In genomic region chr13:43614667-43615066, GRCm38 (mm10) we compare ENCODE assay signal across 13 mouse cellular contexts. TPM values are rescaled to one million over a fixed set of nuclear protein-coding genes. Genes with fewer than 3 reads are reported as not detected.
DNase-seq lines count a peak whose midpoint lies in the region; ATAC-seq and TF ChIP-seq lines count a peak whose summit lies in the region.
"Had no signal": no experiment of that assay in that cellular context is flagged by ENCODE, and none has a peak within 500 bp of the region (broad histone marks: within the 10 kb centered on the region; RNA-seq: fewer than 3 reads in every experiment).

No protein-coding gene starts in this region.

- H3K4me2 ChIP-seq in hindbrain, embryonic 12.5 days (replicated peaks) = peak overlapping the region; percentile 83; the same call in 1 of the 2 replicates
- H3K4me2 ChIP-seq in hindbrain, embryonic 16.5 days (ENCODE audit: low read length) = no peak overlapping the region; the same call in 1 of the 2 replicates
- H3K4me2 ChIP-seq in hindbrain, embryonic 15.5 days = peak overlapping the region; percentile 77

- no peak for TF ChIP-seq CTCF in testis, adult 2 months (IDR thresholded peaks at IDR 0.05; ENCODE audit: control insufficient read depth, insufficient read depth, insufficient replicate concordance, low read depth, low read length)
- TF ChIP-seq CTCF in kidney, adult 2 months (conservative IDR thresholded peaks at IDR 0.05; ENCODE audit: insufficient read depth, insufficient read length, low read depth, low read length) = no peak

- H3K9me3 ChIP-seq in hindbrain, embryonic 12.5 days (replicated peaks) = no peaks in the 10 kb centered on the region
- H3K9me3 ChIP-seq in hindbrain, embryonic 16.5 days (ENCODE audit: control insufficient read depth, low read length) = no peaks in the 10 kb centered on the region
- no peaks in the 10 kb centered on the region for H3K9me3 ChIP-seq in hindbrain, embryonic 15.5 days
- H3K9me3 ChIP-seq: limb, embryonic 13.5 days had no signal

- no peak overlapping the region for H3K9ac ChIP-seq in hindbrain, embryonic 12.5 days
- no peak overlapping the region for H3K9ac ChIP-seq in hindbrain, embryonic 16.5 days (ENCODE audit: low read depth, low read length)
- no peak overlapping the region for H3K9ac ChIP-seq in hindbrain, embryonic 15.5 days

- no peak for DNase-seq in testis, postnatal 10 days (ENCODE audit: low spot score)
- DNase-seq in urinary bladder, postnatal 4 days (ENCODE audit: low spot score in 2 of 2) = no peak
- DNase-seq in spleen, postnatal 4 days (ENCODE audit: low spot score in 2 of 2) = no peak
- DNase-seq in kidney, adult 2 months = no peak
- DNase-seq: heart, adult 2 months; kidney, postnatal 10 days; lung, postnatal 14 days had no signal

- TF ChIP-seq POLR2A in testis, adult 2 months (IDR thresholded peaks at IDR 0.05; ENCODE audit: control insufficient read depth, low read depth, low read length) = no peak
- TF ChIP-seq POLR2A in kidney, adult 2 months (IDR thresholded peaks at IDR 0.05; ENCODE audit: low read depth, low read length) = no peak

- H3K27me3 ChIP-seq in hindbrain, embryonic 12.5 days = no peaks in the 10 kb centered on the region
- H3K27me3 ChIP-seq in hindbrain, embryonic 16.5 days (replicated peaks; ENCODE audit: control insufficient read depth, insufficient read depth, low read length) = no peaks in the 10 kb centered on the region
- H3K27me3 ChIP-seq in testis, adult 2 months (ENCODE audit: control insufficient read depth, insufficient read depth, low read length) = no peaks in the 10 kb centered on the region
- H3K27me3 ChIP-seq in hindbrain, embryonic 15.5 days = no peaks in the 10 kb centered on the region
- no peaks in the 10 kb centered on the region; the same call in 1 of the 2 replicates for H3K27me3 ChIP-seq in kidney, adult 2 months (replicated peaks; ENCODE audit: control insufficient read depth, insufficient read depth, low read length)
- H3K27me3 ChIP-seq: limb, embryonic 13.5 days had no signal

- H3K4me1 ChIP-seq in hindbrain, embryonic 12.5 days = peaks cover 19% of the 10 kb centered on the region
- peaks cover 18% of the 10 kb centered on the region for H3K4me1 ChIP-seq in hindbrain, embryonic 16.5 days (ENCODE audit: control insufficient read depth, insufficient read depth, low read depth, low read length)
- peaks cover 15% of the 10 kb centered on the region for H3K4me1 ChIP-seq in testis, adult 2 months (ENCODE audit: control insufficient read depth, insufficient read depth, low read length)
- H3K4me1 ChIP-seq in hindbrain, embryonic 15.5 days (replicated peaks) = peaks cover 35% of the 10 kb centered on the region
- no peaks in the 10 kb centered on the region for H3K4me1 ChIP-seq in kidney, adult 2 months (ENCODE audit: control insufficient read depth, insufficient read depth, low read length)

- H3K4me3 ChIP-seq in hindbrain, embryonic 12.5 days = no peak overlapping the region
- no peak overlapping the region for H3K4me3 ChIP-seq in hindbrain, embryonic 16.5 days (ENCODE audit: low read length)
- H3K4me3 ChIP-seq in testis, adult 2 months (ENCODE audit: control insufficient read depth, low read depth, low read length) = peak overlapping the region; percentile 80; the same call in 1 of the 2 replicates
- no peak overlapping the region for H3K4me3 ChIP-seq in hindbrain, embryonic 15.5 days
- H3K4me3 ChIP-seq in kidney, adult 2 months (ENCODE audit: insufficient read depth, low read depth, low read length) = no peak overlapping the region

- 58% methylated on average over 3 of the region's 3 CpGs for WGBS in hindbrain, embryonic 12.5 days
- WGBS in hindbrain, embryonic 16.5 days = 38% methylated on average over 3 of the region's 3 CpGs
- WGBS in hindbrain, embryonic 15.5 days = 41% methylated on average over 3 of the region's 3 CpGs
- 93% methylated on average over 3 of the region's 3 CpGs for WGBS in kidney, adult 2 months

- no peak overlapping the region for H3K27ac ChIP-seq in hindbrain, embryonic 12.5 days
- no peak overlapping the region for H3K27ac ChIP-seq in hindbrain, embryonic 16.5 days (ENCODE audit: low read depth, low read length)
- no peak overlapping the region for H3K27ac ChIP-seq in testis, adult 2 months (ENCODE audit: control insufficient read depth, insufficient read depth, low read depth, low read length)
- peak overlapping the region; percentile 76; the same call in 1 of the 2 replicates for H3K27ac ChIP-seq in hindbrain, embryonic 15.5 days (replicated peaks)
- no peak overlapping the region for H3K27ac ChIP-seq in kidney, adult 2 months (ENCODE audit: insufficient read depth, low read depth, low read length)
- H3K27ac ChIP-seq: heart, adult 2 months had no signal

- ATAC-seq in hindbrain, embryonic 12.5 days (ENCODE audit: low FRiP score) = no peak
- ATAC-seq in hindbrain, embryonic 16.5 days = no peak
- no peak for ATAC-seq in hindbrain, embryonic 15.5 days (ENCODE audit: low FRiP score, low read depth)

- H3K36me3 ChIP-seq in hindbrain, embryonic 12.5 days = no peaks in the 10 kb centered on the region
- no peaks in the 10 kb centered on the region for H3K36me3 ChIP-seq in hindbrain, embryonic 16.5 days (ENCODE audit: control insufficient read depth, insufficient read depth, low read length)
- no peaks in the 10 kb centered on the region for H3K36me3 ChIP-seq in testis, adult 2 months (ENCODE audit: control insufficient read depth, insufficient read depth, low read length)
- H3K36me3 ChIP-seq in hindbrain, embryonic 15.5 days = no peaks in the 10 kb centered on the region
- no peaks in the 10 kb centered on the region for H3K36me3 ChIP-seq in kidney, adult 2 months (ENCODE audit: control insufficient read depth, insufficient read depth, low read length)
- H3K36me3 ChIP-seq: limb, embryonic 13.5 days had no signal

RNA-seq across cellular contexts. Expression of gene Rnf182, which starts 0.8 kb away (rescaled TPM):
- 17.7 TPM in 2 replicates for polyA plus RNA-seq in hindbrain, embryonic 12.5 days (2016; fragmentation: Nextera tagmentation; extraction: Ambion mirVana)
- 30.5 and 34.1 TPM in 2 replicates for polyA plus RNA-seq in hindbrain, embryonic 16.5 days (2015; fragmentation: Nextera tagmentation; extraction: Ambion mirVana)
- polyA plus RNA-seq in testis, adult 2 months (2012; rRNA removed) = 0.76 and 1.3 TPM in 2 replicates
- polyA plus RNA-seq in hindbrain, embryonic 15.5 days (2015; fragmentation: Nextera tagmentation; extraction: Ambion mirVana) = 30.4 and 37.3 TPM in 2 replicates
- 0.39 and 0.48 TPM in 2 replicates for polyA plus RNA-seq in kidney, adult 2 months (2012; rRNA removed)
- polyA plus RNA-seq: erythroblast, embryonic 14.5 days had no signal

RNA-seq across cellular contexts. Expression of gene Mcur1, which starts 54.7 kb away (rescaled TPM):
- 12.4 and 13.0 TPM in 2 replicates for polyA plus RNA-seq in hindbrain, embryonic 12.5 days (2016; fragmentation: Nextera tagmentation; extraction: Ambion mirVana)
- 6.2 and 8.0 TPM in 2 replicates for polyA plus RNA-seq in hindbrain, embryonic 16.5 days (2015; fragmentation: Nextera tagmentation; extraction: Ambion mirVana)
- polyA plus RNA-seq in testis, adult 2 months (2012; rRNA removed) = 1.2 and 1.5 TPM in 2 replicates
- polyA plus RNA-seq in hindbrain, embryonic 15.5 days (2015; fragmentation: Nextera tagmentation; extraction: Ambion mirVana) = 8.1 and 8.2 TPM in 2 replicates
- 87.2 and 91.7 TPM in 2 replicates for polyA plus RNA-seq in kidney, adult 2 months (2012; rRNA removed)
